ENCODE assay signal across 36 mouse cellular contexts in the genomic region with DNA sequence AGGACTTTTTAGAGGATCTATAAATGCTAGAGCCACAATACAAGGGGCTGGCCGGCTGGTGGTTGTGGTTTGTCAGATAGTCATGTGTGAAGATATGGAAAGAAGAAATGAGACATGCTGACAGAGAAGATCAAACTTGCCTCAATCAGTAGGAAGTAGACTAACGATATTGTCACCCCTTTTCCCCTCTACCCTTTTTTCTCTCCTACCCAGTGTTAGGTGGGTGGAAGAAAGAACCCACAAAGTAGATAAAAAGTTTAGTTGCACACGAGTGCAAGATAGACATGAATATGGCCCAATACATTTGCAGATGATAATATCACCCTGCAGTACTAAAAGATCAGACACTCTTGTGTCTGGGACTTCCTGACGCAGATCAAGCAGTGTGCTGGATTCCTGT. TPM values are rescaled to one million over a fixed set of nuclear protein-coding genes. Genes with fewer than 3 reads are reported as not detected.
"Had no signal": no experiment of that assay in that cellular context is flagged by ENCODE, and none has a peak within 500 bp of the region (broad histone marks: within the 10 kb centered on the region; RNA-seq: fewer than 3 reads in every experiment).

No protein-coding gene starts in this region.

- H3K4me2 ChIP-seq: heart, embryonic 11.5 days; heart, embryonic 13.5 days; heart, embryonic 15.5 days; hindbrain, embryonic 12.5 days; hindbrain, embryonic 14.5 days; kidney, embryonic 15.5 days; limb, embryonic 13.5 days; limb, embryonic 15.5 days; liver, embryonic 12.5 days had no signal

- H3K27ac ChIP-seq: gastrocnemius, adult 2 months; heart, adult 2 months; heart, embryonic 13.5 days; heart, embryonic 15.5 days; hindbrain, embryonic 10.5 days; hindbrain, embryonic 12.5 days; hindbrain, embryonic 14.5 days; kidney, embryonic 15.5 days; kidney, postnatal 0 days; limb, embryonic 13.5 days; limb, embryonic 15.5 days; liver, embryonic 12.5 days; liver, embryonic 14.5 days had no signal

- H3K4me3 ChIP-seq: gastrocnemius, adult 2 months; heart, adult 2 months; heart, embryonic 13.5 days; heart, embryonic 15.5 days; hindbrain, embryonic 10.5 days; hindbrain, embryonic 12.5 days; kidney, embryonic 15.5 days; limb, embryonic 13.5 days; limb, embryonic 15.5 days; liver, embryonic 12.5 days had no signal

- H3K4me1 ChIP-seq: heart, embryonic 13.5 days; heart, embryonic 15.5 days; hindbrain, embryonic 10.5 days; hindbrain, embryonic 12.5 days; kidney, embryonic 15.5 days; limb, embryonic 13.5 days; limb, embryonic 15.5 days; liver, embryonic 12.5 days had no signal

- H3K9me3 ChIP-seq: heart, embryonic 13.5 days; heart, embryonic 15.5 days; hindbrain, embryonic 10.5 days; hindbrain, embryonic 12.5 days; kidney, embryonic 15.5 days; limb, embryonic 13.5 days; limb, embryonic 15.5 days; liver, embryonic 12.5 days had no signal

- H3K9ac ChIP-seq: heart, embryonic 13.5 days; heart, embryonic 15.5 days; hindbrain, embryonic 12.5 days; hindbrain, embryonic 14.5 days; kidney, embryonic 15.5 days; limb, embryonic 13.5 days; limb, embryonic 15.5 days; liver, embryonic 12.5 days; liver, embryonic 14.5 days had no signal

- ATAC-seq: hindbrain, embryonic 16.5 days; intestine, postnatal 0 days; liver, embryonic 12.5 days had no signal

- DNase-seq: gastrocnemius, adult 2 months; gastrocnemius, postnatal 10 days; gastrocnemius, postnatal 25 days; heart, adult 11 months; heart, adult 2 months; heart, postnatal 14 days; heart, postnatal 36 days; kidney, adult 18-20 months; kidney, adult 8-10 months; kidney, postnatal 14 days; kidney, postnatal 36 days; layer of hippocampus, adult 9-11 months; layer of hippocampus, postnatal 36 days; left cerebral cortex, postnatal 4 days had no signal

- H3K27me3 ChIP-seq: heart, embryonic 13.5 days; heart, embryonic 15.5 days; hindbrain, embryonic 12.5 days; kidney, embryonic 15.5 days; limb, embryonic 13.5 days; limb, embryonic 15.5 days; liver, embryonic 12.5 days had no signal

RNA-seq across cellular contexts. Expression of a gene that starts 48.3 kb away (rescaled TPM):
- total RNA-seq: gastrocnemius, postnatal 10 days; gastrocnemius, postnatal 25 days; heart, adult 2 months; heart, postnatal 14 days; heart, postnatal 36 days; layer of hippocampus, adult 18-20 months; layer of hippocampus, adult 8-10 months; layer of hippocampus, postnatal 14 days; layer of hippocampus, postnatal 36 days; left cerebral cortex, adult 18-20 months; left cerebral cortex, adult 8-10 months; left cerebral cortex, postnatal 10 days; left cerebral cortex, postnatal 25 days; left cerebral cortex, postnatal 4 days; liver, adult 2 months had no signal
- polyA plus RNA-seq: heart, adult 2 months had no signal
